Mouse (Mus musculus): ENCODE measurements around the gene Hnrnpu. TPM values are rescaled to one million over a fixed set of nuclear protein-coding genes. Genes with fewer than 3 reads are reported as not detected.

The Hnrnpu gene
- total and polyA plus RNA-seq, 2 experiments from 2014 or later: 161 to 177 TPM

DNA sequence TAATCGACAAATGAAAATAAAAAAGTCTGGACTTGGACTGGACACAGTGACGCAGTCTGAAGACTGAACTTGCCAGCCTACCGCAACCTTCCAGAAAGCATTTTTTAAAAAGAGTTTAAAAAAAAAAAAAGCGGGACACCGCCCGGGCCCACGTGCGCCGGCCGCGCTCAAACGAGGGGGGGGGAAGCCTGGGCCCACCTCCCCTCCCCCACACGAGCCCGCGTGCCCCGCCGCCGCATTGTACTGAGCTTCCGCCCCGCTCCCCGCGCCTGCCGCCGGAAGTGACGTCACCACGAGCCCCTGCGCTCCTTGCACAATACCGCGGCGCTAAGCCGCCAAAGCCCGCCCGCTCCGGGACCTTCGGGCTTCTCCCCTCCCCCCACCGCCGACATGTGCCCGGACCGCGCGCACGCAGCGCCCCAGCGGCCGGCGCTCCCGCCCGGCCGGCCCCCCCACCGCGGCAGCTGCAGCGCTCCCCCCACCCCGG lies 1.3 kb downstream of the Hnrnpu start:
- peak; percentile 94 for ATAC-seq (ENCODE audit: low FRiP score)
- WGBS: 2% methylated on average over 42 of the region's 53 CpGs
- Histone ChIP-seq H3K4me3 (ENCODE audit: low read depth, low read length) (peak overlapping the region; percentile 99), H3K36me3 (ENCODE audit: insufficient read depth, low read length) (peaks cover 16% of the 10 kb centered on the region), H3K4me1 (ENCODE audit: insufficient read depth, low read length) (peaks cover 2% of the 10 kb centered on the region; the same call in 1 of the 2 replicates), H3K4me2 (ENCODE audit: low read depth, low read length, poor library complexity, severe bottlenecking) (peak overlapping the region; percentile 59), H3K27ac (ENCODE audit: low read depth, low read length) (peak overlapping the region; percentile 100), H3K9ac (replicated peaks; ENCODE audit: low read length, poor library complexity, severe bottlenecking) (peak overlapping the region; percentile 100), H3K27me3 (ENCODE audit: insufficient read depth, low read length) (no peaks in the 10 kb centered on the region), H3K9me3 (ENCODE audit: low read length) (no peaks in the 10 kb centered on the region)
- no peak for TF ChIP-seq CTCF (IDR thresholded peaks at IDR 0.05)
- peak; percentile 95 for DNase-seq (ENCODE audit: low spot score)

- Histone ChIP-seq H3K4me2 (ENCODE audit: low read depth, low read length, poor library complexity, severe bottlenecking) (peak overlapping the region; percentile 59), H3K36me3 (ENCODE audit: insufficient read depth, low read length) (peaks cover 20% of the 10 kb centered on the region), H3K4me3 (ENCODE audit: low read depth, low read length) (peak overlapping the region; percentile 99), H3K9ac (replicated peaks; ENCODE audit: low read length, poor library complexity, severe bottlenecking) (peak overlapping the region; percentile 100; the same call in 1 of the 2 replicates), H3K4me1 (ENCODE audit: insufficient read depth, low read length) (peaks cover 2% of the 10 kb centered on the region; the same call in 1 of the 2 replicates), H3K27ac (ENCODE audit: low read depth, low read length) (peak overlapping the region; percentile 100; the same call in 1 of the 2 replicates), H3K27me3 (ENCODE audit: insufficient read depth, low read length) (no peaks in the 10 kb centered on the region), H3K9me3 (ENCODE audit: low read length) (no peaks in the 10 kb centered on the region)
- DNase-seq (ENCODE audit: low spot score) (no peak), ATAC-seq (ENCODE audit: low FRiP score) (no peak)
- under 1% methylated on average over 16 of the region's 16 CpGs for WGBS
- TF ChIP-seq CTCF (IDR thresholded peaks at IDR 0.05): no peak
Observed at GRCm38 (mm10) chr1:178335860-178336261, 1.7 kb downstream of the Hnrnpu start.

- 66% methylated on average over 6 of the region's 6 CpGs for WGBS
- DNase-seq (ENCODE audit: low spot score) (no peak), ATAC-seq (ENCODE audit: low FRiP score) (no peak)
- peaks cover 38% of the 10 kb centered on the region for H3K36me3 ChIP-seq (ENCODE audit: insufficient read depth, low read length)
- H3K27me3 ChIP-seq (ENCODE audit: insufficient read depth, low read length): no peaks in the 10 kb centered on the region
- no peak for TF ChIP-seq CTCF (IDR thresholded peaks at IDR 0.05)
- H3K4me2 ChIP-seq (ENCODE audit: low read depth, low read length, poor library complexity, severe bottlenecking): no peak overlapping the region
- H3K9ac ChIP-seq (replicated peaks; ENCODE audit: low read length, poor library complexity, severe bottlenecking): no peak overlapping the region
- no peaks in the 10 kb centered on the region for H3K4me1 ChIP-seq (ENCODE audit: insufficient read depth, low read length)
- H3K27ac ChIP-seq (ENCODE audit: low read depth, low read length): no peak overlapping the region
- no peak overlapping the region for H3K4me3 ChIP-seq (ENCODE audit: low read depth, low read length)
- no peaks in the 10 kb centered on the region for H3K9me3 ChIP-seq (ENCODE audit: low read length)
Observed at GRCm38 (mm10) chr1:178329946-178330345, 7.7 kb downstream of the Hnrnpu start.

- WGBS: 80% methylated on average over 5 of the region's 5 CpGs
- no peaks in the 10 kb centered on the region for H3K9me3 ChIP-seq (ENCODE audit: low read length)
- no peaks in the 10 kb centered on the region for H3K4me1 ChIP-seq (ENCODE audit: insufficient read depth, low read length)
- no peak for DNase-seq (ENCODE audit: low spot score)
- ATAC-seq (ENCODE audit: low FRiP score): no peak
- H3K4me2 ChIP-seq (ENCODE audit: low read depth, low read length, poor library complexity, severe bottlenecking): no peak overlapping the region
- no peak overlapping the region for H3K27ac ChIP-seq (ENCODE audit: low read depth, low read length)
- no peak overlapping the region for H3K4me3 ChIP-seq (ENCODE audit: low read depth, low read length)
- peaks cover 38% of the 10 kb centered on the region for H3K36me3 ChIP-seq (ENCODE audit: insufficient read depth, low read length)
- H3K27me3 ChIP-seq (ENCODE audit: insufficient read depth, low read length): no peaks in the 10 kb centered on the region
- no peak overlapping the region for H3K9ac ChIP-seq (replicated peaks; ENCODE audit: low read length, poor library complexity, severe bottlenecking)
- no peak for TF ChIP-seq CTCF (IDR thresholded peaks at IDR 0.05)
Observed at GRCm38 (mm10) chr1:178329017-178329416, 8.6 kb downstream of the Hnrnpu start.

- Histone ChIP-seq H3K27me3 (ENCODE audit: insufficient read depth, low read length) (no peaks in the 10 kb centered on the region), H3K9me3 (ENCODE audit: low read length) (no peaks in the 10 kb centered on the region), H3K4me3 (ENCODE audit: low read depth, low read length) (no peak overlapping the region), H3K36me3 (ENCODE audit: insufficient read depth, low read length) (peaks cover 34% of the 10 kb centered on the region; the same call in 1 of the 2 replicates), H3K4me2 (ENCODE audit: low read depth, low read length, poor library complexity, severe bottlenecking) (no peak overlapping the region), H3K9ac (replicated peaks; ENCODE audit: low read length, poor library complexity, severe bottlenecking) (no peak overlapping the region), H3K27ac (ENCODE audit: low read depth, low read length) (no peak overlapping the region), H3K4me1 (ENCODE audit: insufficient read depth, low read length) (no peaks in the 10 kb centered on the region)
- WGBS: 88% methylated on average over 1 of the region's 1 CpGs
- ATAC-seq (ENCODE audit: low FRiP score): no peak
- no peak for DNase-seq (ENCODE audit: low spot score)
- no peak for TF ChIP-seq CTCF (IDR thresholded peaks at IDR 0.05)
Observed at GRCm38 (mm10) chr1:178326950-178327349, 10.6 kb downstream of the Hnrnpu start.

GRCm38 (mm10) chr1:178326357-178326756 lies 11.2 kb downstream of the Hnrnpu start:
- Histone ChIP-seq H3K4me2 (ENCODE audit: low read depth, low read length, poor library complexity, severe bottlenecking) (no peak overlapping the region), H3K27me3 (ENCODE audit: insufficient read depth, low read length) (no peaks in the 10 kb centered on the region), H3K27ac (ENCODE audit: low read depth, low read length) (no peak overlapping the region), H3K4me3 (ENCODE audit: low read depth, low read length) (no peak overlapping the region), H3K4me1 (ENCODE audit: insufficient read depth, low read length) (no peaks in the 10 kb centered on the region), H3K36me3 (ENCODE audit: insufficient read depth, low read length) (peaks cover 34% of the 10 kb centered on the region; the same call in 1 of the 2 replicates), H3K9me3 (ENCODE audit: low read length) (no peaks in the 10 kb centered on the region), H3K9ac (replicated peaks; ENCODE audit: low read length, poor library complexity, severe bottlenecking) (no peak overlapping the region)
- ATAC-seq (ENCODE audit: low FRiP score) (no peak), DNase-seq (ENCODE audit: low spot score) (no peak)
- TF ChIP-seq CTCF (IDR thresholded peaks at IDR 0.05): no peak
- WGBS: 89% methylated on average over 1 of the region's 1 CpGs
